Mouse (Mus musculus): ENCODE measurements around the gene 1700034J05Rik. TPM values are rescaled to one million over a fixed set of nuclear protein-coding genes. Genes with fewer than 3 reads are reported as not detected.

1700034J05Rik gene
- polyA plus RNA-seq, 1 experiment: not detected

DNA sequence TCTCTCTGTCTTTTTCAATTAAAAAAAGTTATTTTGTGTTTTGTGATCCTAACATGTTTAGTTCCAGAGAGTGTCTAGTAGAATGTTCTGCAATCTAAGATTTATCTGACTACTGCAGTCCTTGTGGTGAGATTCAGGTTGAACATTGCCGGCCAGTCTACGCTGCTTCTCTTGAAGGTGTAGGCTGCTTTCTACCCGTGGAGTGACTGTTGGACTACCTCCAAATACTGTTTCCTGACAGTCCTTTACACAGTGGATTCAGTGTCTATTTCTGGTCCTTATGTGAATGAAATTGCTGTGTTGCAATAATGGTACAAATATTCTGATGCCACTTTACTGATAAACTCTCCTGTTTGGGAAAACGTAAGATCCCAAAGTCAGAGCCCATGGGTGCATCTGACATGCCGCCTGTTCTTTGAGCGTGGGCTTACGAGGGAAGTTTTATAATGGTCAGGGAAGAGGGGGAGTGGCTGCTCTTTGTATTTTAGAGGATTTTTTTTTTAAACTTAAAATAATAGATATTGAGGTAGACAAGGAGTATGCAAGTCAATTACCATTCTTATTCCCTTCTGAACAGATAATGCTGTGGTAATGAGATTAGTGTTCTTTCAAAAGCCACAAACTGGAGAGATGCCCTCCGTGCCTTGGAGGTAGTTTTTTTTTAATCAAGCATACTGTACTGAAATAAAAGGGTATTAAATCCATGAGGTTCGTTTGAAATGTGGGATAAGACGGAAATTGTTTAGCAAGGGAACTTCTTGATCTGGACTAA is 4.4 kb downstream of the 1700034J05Rik start:
- no peaks in the 10 kb centered on the region for H3K36me3 ChIP-seq (ENCODE audit: control insufficient read depth, insufficient read depth, low read length)
- no peaks in the 10 kb centered on the region; the same call in 1 of the 2 replicates for H3K4me1 ChIP-seq (replicated peaks; ENCODE audit: control insufficient read depth, insufficient read depth, low read length)
- WGBS: 80% methylated on average over 10 of the region's 10 CpGs
- no peak overlapping the region for H3K27ac ChIP-seq (ENCODE audit: control insufficient read depth, insufficient read depth, low read length)
- no peak for DNase-seq
- TF ChIP-seq POLR2A (IDR thresholded peaks at IDR 0.05; ENCODE audit: control insufficient read depth, extremely low read depth, insufficient read depth, low read length, poor library complexity) (no peak), CTCF (IDR thresholded peaks at IDR 0.05; ENCODE audit: borderline replicate concordance, control insufficient read depth, extremely low read depth, insufficient read depth, low read length, poor library complexity) (no peak)
- no peaks in the 10 kb centered on the region for H3K27me3 ChIP-seq (ENCODE audit: control insufficient read depth, insufficient read depth, low read length)
- no peak overlapping the region for H3K4me3 ChIP-seq (ENCODE audit: control insufficient read depth, insufficient read depth, low read length)

- DNase-seq: no peak
- Histone ChIP-seq H3K4me3 (ENCODE audit: control insufficient read depth, insufficient read depth, low read length) (no peak overlapping the region), H3K4me1 (replicated peaks; ENCODE audit: control insufficient read depth, insufficient read depth, low read length) (no peaks in the 10 kb centered on the region; the same call in 1 of the 2 replicates), H3K36me3 (ENCODE audit: control insufficient read depth, insufficient read depth, low read length) (no peaks in the 10 kb centered on the region), H3K27ac (ENCODE audit: control insufficient read depth, insufficient read depth, low read length) (no peak overlapping the region), H3K27me3 (ENCODE audit: control insufficient read depth, insufficient read depth, low read length) (no peaks in the 10 kb centered on the region)
- WGBS: 49% methylated on average over 4 of the region's 4 CpGs
- TF ChIP-seq CTCF (IDR thresholded peaks at IDR 0.05; ENCODE audit: borderline replicate concordance, control insufficient read depth, extremely low read depth, insufficient read depth, low read length, poor library complexity): no peak
These were observed 7.0 kb downstream of the 1700034J05Rik start for GRCm38 (mm10) chr6:146947186-146947585.

GRCm38 (mm10) chr6:146946327-146947029 is 7.7 kb downstream of the 1700034J05Rik start:
- H3K27ac ChIP-seq (ENCODE audit: control insufficient read depth, insufficient read depth, low read length): no peak overlapping the region
- H3K4me3 ChIP-seq (ENCODE audit: control insufficient read depth, insufficient read depth, low read length): no peak overlapping the region
- no peaks in the 10 kb centered on the region; the same call in 1 of the 2 replicates for H3K4me1 ChIP-seq (replicated peaks; ENCODE audit: control insufficient read depth, insufficient read depth, low read length)

GRCm38 (mm10) chr6:146944830-146945229 is 9.4 kb downstream of the 1700034J05Rik start:
- Histone ChIP-seq H3K4me3 (ENCODE audit: control insufficient read depth, insufficient read depth, low read length) (no peak overlapping the region), H3K27ac (ENCODE audit: control insufficient read depth, insufficient read depth, low read length) (no peak overlapping the region), H3K27me3 (ENCODE audit: control insufficient read depth, insufficient read depth, low read length) (no peaks in the 10 kb centered on the region), H3K36me3 (ENCODE audit: control insufficient read depth, insufficient read depth, low read length) (no peaks in the 10 kb centered on the region), H3K4me1 (replicated peaks; ENCODE audit: control insufficient read depth, insufficient read depth, low read length) (no peaks in the 10 kb centered on the region; the same call in 1 of the 2 replicates)
- DNase-seq: no peak
- TF ChIP-seq CTCF (IDR thresholded peaks at IDR 0.05; ENCODE audit: borderline replicate concordance, control insufficient read depth, extremely low read depth, insufficient read depth, low read length, poor library complexity) (no peak), POLR2A (IDR thresholded peaks at IDR 0.05; ENCODE audit: control insufficient read depth, extremely low read depth, insufficient read depth, low read length, poor library complexity) (no peak)
- 92% methylated on average over 4 of the region's 4 CpGs for WGBS

More at GRCm38 (mm10) chr6:146946327-146947029, 7.7 kb downstream of the 1700034J05Rik start:
- H3K27me3 ChIP-seq (ENCODE audit: control insufficient read depth, insufficient read depth, low read length): no peaks in the 10 kb centered on the region
- TF ChIP-seq POLR2A (IDR thresholded peaks at IDR 0.05; ENCODE audit: control insufficient read depth, extremely low read depth, insufficient read depth, low read length, poor library complexity): no peak
- TF ChIP-seq CTCF (IDR thresholded peaks at IDR 0.05; ENCODE audit: borderline replicate concordance, control insufficient read depth, extremely low read depth, insufficient read depth, low read length, poor library complexity): no peak
- no peak for DNase-seq
- 85% methylated on average over 6 of the region's 6 CpGs for WGBS
- H3K36me3 ChIP-seq (ENCODE audit: control insufficient read depth, insufficient read depth, low read length): no peaks in the 10 kb centered on the region

DNA sequence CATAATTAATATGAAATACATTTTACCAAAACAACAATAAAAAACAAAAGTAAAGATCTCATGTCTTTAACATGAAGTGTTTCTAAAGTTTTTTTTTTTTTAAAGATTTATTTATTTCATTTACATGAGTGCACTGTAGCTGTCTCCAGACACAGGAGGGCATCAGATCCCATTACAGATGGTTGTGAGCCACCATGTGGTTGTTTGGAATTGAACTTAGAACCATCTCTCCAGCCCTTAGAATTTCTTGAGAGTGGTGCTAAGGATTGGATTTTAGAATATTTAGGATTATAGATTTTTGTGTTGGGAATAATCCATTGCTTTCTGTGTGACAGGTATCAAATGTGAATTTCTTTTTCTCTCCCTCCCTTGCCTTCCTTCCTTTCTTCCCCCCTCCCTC is 10.2 kb downstream of the 1700034J05Rik start:
- Histone ChIP-seq H3K27ac (ENCODE audit: control insufficient read depth, insufficient read depth, low read length) (no peak overlapping the region), H3K4me1 (replicated peaks; ENCODE audit: control insufficient read depth, insufficient read depth, low read length) (no peaks in the 10 kb centered on the region; the same call in 1 of the 2 replicates), H3K4me3 (ENCODE audit: control insufficient read depth, insufficient read depth, low read length) (no peak overlapping the region), H3K36me3 (ENCODE audit: control insufficient read depth, insufficient read depth, low read length) (no peaks in the 10 kb centered on the region), H3K27me3 (ENCODE audit: control insufficient read depth, insufficient read depth, low read length) (no peaks in the 10 kb centered on the region)
- TF ChIP-seq CTCF (IDR thresholded peaks at IDR 0.05; ENCODE audit: borderline replicate concordance, control insufficient read depth, extremely low read depth, insufficient read depth, low read length, poor library complexity) (no peak), POLR2A (IDR thresholded peaks at IDR 0.05; ENCODE audit: control insufficient read depth, extremely low read depth, insufficient read depth, low read length, poor library complexity) (no peak)
- DNase-seq: no peak

DNA sequence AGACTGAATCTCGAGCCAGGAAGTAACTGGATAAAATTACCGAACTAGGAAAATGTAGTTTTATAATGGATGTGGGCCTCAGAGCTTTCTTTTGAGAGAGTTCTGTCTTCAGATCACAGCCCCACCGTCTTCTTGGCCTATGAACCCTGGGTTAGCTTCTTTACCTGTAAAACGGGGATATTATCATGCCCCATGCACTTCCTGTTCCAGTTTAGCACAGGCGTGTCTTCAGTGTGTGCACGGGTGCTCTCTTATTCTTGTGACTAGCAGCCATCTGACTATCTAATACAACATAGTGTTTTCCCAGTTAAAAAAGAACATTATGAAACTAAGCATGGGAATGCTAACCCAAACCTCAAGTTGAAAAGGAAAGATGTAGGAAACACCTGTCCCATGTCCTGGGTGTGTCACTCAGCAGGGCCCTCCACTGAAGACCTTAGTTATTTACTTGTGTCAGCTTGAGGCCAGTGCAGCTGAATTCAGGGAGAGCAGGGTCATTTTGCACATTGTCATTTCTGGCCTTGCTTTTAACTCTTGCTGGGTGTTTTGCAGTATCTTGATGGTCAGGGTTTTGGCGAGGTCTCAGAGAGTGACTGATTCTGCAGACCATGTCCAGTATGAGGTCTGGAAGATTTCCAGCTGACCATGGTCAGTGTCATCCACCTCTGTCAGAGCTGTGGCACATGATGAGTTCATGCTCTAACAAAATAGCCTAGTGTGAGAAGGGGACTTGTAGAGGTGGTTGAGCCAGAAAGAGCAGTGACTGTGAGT is 12.5 kb downstream of the 1700034J05Rik start:
- TF ChIP-seq POLR2A (IDR thresholded peaks at IDR 0.05; ENCODE audit: control insufficient read depth, extremely low read depth, insufficient read depth, low read length, poor library complexity) (no peak), CTCF (IDR thresholded peaks at IDR 0.05; ENCODE audit: borderline replicate concordance, control insufficient read depth, extremely low read depth, insufficient read depth, low read length, poor library complexity) (no peak)
- Histone ChIP-seq H3K27ac (ENCODE audit: control insufficient read depth, insufficient read depth, low read length) (no peak overlapping the region), H3K36me3 (ENCODE audit: control insufficient read depth, insufficient read depth, low read length) (no peaks in the 10 kb centered on the region), H3K27me3 (ENCODE audit: control insufficient read depth, insufficient read depth, low read length) (no peaks in the 10 kb centered on the region), H3K4me3 (ENCODE audit: control insufficient read depth, insufficient read depth, low read length) (no peak overlapping the region), H3K4me1 (replicated peaks; ENCODE audit: control insufficient read depth, insufficient read depth, low read length) (no peaks in the 10 kb centered on the region)
- WGBS: 82% methylated on average over 7 of the region's 7 CpGs
- DNase-seq: no peak

Measured in thymus, adult 2 months (tissue).